Mouse (Mus musculus) hindbrain, embryonic 11.5 days (tissue): ENCODE measurements at regions not wholly inside any gene's neighbourhood (a gene's known extent, or its start where the extent isn't known, plus 50 kb on each side); places are given as distances from the start of the nearest gene placed in this dataset.

Experiments
- ATAC-seq: fragments of 200-750 bp; cut with Nextera tagmentation; 2 replicates; pipeline ENCODE4 v1.8.0; 2017; ENCODE audit warnings: mild to moderate bottlenecking, moderate TSS enrichment, moderate library complexity; ENCODE audit not compliant: low FRiP score
- DNase-seq: peaks from one replicate; pipeline ENCODE4 v3.0.0-alpha.2; 2015; ENCODE audit warnings: low spot score
- H3K27ac ChIP-seq: fragments of 300-500 bp; sonication (generic); 2 replicates; pipeline ENCODE4 v1.5.1; 2014; ENCODE audit warnings: mild to moderate bottlenecking, low read depth, low read length
- H3K27me3 ChIP-seq: fragments of 300-500 bp; sonication (generic); 2 replicates; pipeline ENCODE4 v1.6.1; 2014; ENCODE audit warnings: mild to moderate bottlenecking, low read length, moderate library complexity, mixed read lengths; ENCODE audit not compliant: control insufficient read depth, insufficient read depth
- H3K36me3 ChIP-seq: fragments of 300-500 bp; sonication (generic); 2 replicates; pipeline ENCODE4 v1.6.1; 2014; ENCODE audit warnings: mild to moderate bottlenecking, low read length, moderate library complexity, mixed read lengths; ENCODE audit not compliant: control insufficient read depth, insufficient read depth
- H3K4me1 ChIP-seq: fragments of 300-500 bp; sonication (generic); replicated peaks from 2 replicates; pipeline ENCODE4 v1.6.1; 2014; ENCODE audit warnings: low read length, mixed read lengths; ENCODE audit not compliant: control insufficient read depth, insufficient read depth
- H3K4me2 ChIP-seq: fragments of 300-500 bp; sonication (generic); replicated peaks from 2 replicates; pipeline ENCODE4 v1.6.1; 2014; ENCODE audit warnings: mild to moderate bottlenecking, low read depth, low read length
- H3K4me3 ChIP-seq: fragments of 300-500 bp; sonication (generic); 2 replicates; pipeline ENCODE4 v1.5.1; 2014; ENCODE audit warnings: low read depth, low read length
- H3K9ac ChIP-seq: fragments of 300-500 bp; sonication (generic); 2 replicates; pipeline ENCODE4 v1.6.1; 2014; ENCODE audit warnings: low read depth, low read length
- H3K9me3 ChIP-seq: fragments of 300-500 bp; sonication (generic); 2 replicates; pipeline ENCODE4 v1.6.1; 2016; ENCODE audit warnings: low read length; ENCODE audit not compliant: control insufficient read depth
- WGBS: fragments of 180-500 bp; shearing (Covaris S2); extraction: QIAGEN DNeasy Blood & Tissue Kit; methylation state at CpG from one replicate; pipeline ENCODE4 v1.1.7; 2014; 5-methylcytosine and 5-hydroxymethylcytosine counted together

DNA sequence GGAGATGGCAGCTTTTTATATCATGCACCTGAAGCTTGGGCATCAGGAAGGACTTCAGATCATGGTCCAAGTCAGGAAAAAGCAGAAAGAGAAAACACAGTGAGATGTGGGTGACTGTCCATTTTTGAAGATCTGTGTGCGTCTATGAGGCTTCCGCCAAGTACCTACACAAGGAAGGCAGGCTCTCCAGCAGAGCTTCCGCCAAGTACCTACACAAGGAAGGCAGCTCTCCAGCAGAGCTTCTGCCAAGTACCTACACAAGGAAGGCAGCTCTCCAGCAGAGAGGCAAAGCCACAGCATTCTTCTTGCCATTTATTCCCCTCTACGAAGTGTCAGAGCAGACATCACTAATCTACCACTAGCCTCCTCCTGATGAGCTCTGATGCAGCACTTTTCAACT, 231.1 kb upstream of the Eif4g2 start:
- no peak for DNase-seq
- H3K27me3 ChIP-seq: no peaks in the 10 kb centered on the region
- WGBS: 83% methylated on average over 4 of the region's 4 CpGs

DNA sequence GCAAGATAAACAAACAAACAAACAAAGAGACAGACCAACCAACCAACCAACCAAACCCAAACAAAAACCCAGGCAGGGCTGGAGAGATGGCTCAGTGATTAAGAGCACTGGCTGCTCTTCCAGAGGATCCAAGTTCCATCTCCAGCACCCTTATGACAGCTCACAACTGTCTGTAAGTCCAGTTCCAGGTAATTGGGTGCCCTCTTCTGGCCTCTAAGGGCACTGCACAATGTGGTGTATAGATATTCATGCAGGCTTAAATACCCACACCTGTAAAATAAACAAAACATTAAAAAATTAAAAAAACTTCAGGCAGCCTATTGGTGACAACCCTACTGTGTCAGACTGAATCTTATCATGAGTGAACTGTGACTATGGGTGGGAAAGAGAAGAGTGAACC, 222.4 kb upstream of the Eif4g2 start:
- no peaks in the 10 kb centered on the region for H3K27me3 ChIP-seq
- H3K9ac ChIP-seq: no peak overlapping the region
- no peak overlapping the region for H3K4me2 ChIP-seq
- no peaks in the 10 kb centered on the region for H3K9me3 ChIP-seq
- DNase-seq: no peak
- ATAC-seq: no peak
- H3K27ac ChIP-seq: no peak overlapping the region
- H3K4me1 ChIP-seq: no peaks in the 10 kb centered on the region
- H3K36me3 ChIP-seq: no peaks in the 10 kb centered on the region
- H3K4me3 ChIP-seq: no peak overlapping the region

More for the DNA sequence above, 231.1 kb upstream of the Eif4g2 start:
- no peak overlapping the region for H3K27ac ChIP-seq
- no peak overlapping the region for H3K4me3 ChIP-seq
- H3K4me1 ChIP-seq: no peaks in the 10 kb centered on the region
- H3K36me3 ChIP-seq: no peaks in the 10 kb centered on the region
- ATAC-seq: no peak
- no peak overlapping the region for H3K4me2 ChIP-seq
- no peak overlapping the region for H3K9ac ChIP-seq
- no peaks in the 10 kb centered on the region for H3K9me3 ChIP-seq

DNA sequence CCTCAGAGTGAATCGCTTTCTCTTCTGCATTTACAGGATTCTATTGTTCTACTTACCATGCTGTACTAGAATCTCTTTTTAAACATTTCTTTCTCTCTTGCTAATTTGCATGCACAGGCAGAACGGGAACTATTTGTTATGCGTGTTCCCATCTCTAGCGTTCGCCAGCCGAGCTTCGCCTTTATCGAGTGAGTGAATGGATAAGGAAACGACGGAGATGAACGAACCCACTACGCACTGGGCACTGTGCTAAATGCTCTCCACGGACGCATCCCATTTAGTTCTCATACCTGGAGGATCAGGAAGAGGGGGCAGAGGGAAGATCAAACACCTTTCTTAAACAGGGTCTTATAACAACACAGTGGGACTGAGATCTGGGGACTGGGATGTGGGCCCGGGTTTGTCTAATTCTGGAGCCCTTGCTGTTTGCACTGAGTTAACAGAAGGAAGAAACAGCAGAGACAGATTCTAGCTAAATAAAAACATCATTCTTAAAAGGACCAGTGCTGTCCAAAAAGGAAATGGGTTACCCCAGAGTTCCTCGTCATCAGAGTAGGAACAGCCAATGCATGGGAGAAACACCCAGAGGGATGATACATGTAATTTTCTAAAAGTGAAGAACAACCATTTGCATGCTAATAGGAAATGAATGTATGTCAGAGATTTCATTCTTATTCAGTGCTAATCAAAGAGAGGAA, 219.1 kb upstream of the Eif4g2 start:
- Histone ChIP-seq H3K27me3 (no peaks in the 10 kb centered on the region), H3K9ac (no peak overlapping the region), H3K4me2 (no peak overlapping the region), H3K4me1 (no peaks in the 10 kb centered on the region), H3K9me3 (no peaks in the 10 kb centered on the region), H3K36me3 (no peaks in the 10 kb centered on the region), H3K4me3 (no peak overlapping the region), H3K27ac (no peak overlapping the region)
- WGBS: 55% methylated on average over 16 of the region's 16 CpGs
- DNase-seq (no peak), ATAC-seq (no peak)

DNA sequence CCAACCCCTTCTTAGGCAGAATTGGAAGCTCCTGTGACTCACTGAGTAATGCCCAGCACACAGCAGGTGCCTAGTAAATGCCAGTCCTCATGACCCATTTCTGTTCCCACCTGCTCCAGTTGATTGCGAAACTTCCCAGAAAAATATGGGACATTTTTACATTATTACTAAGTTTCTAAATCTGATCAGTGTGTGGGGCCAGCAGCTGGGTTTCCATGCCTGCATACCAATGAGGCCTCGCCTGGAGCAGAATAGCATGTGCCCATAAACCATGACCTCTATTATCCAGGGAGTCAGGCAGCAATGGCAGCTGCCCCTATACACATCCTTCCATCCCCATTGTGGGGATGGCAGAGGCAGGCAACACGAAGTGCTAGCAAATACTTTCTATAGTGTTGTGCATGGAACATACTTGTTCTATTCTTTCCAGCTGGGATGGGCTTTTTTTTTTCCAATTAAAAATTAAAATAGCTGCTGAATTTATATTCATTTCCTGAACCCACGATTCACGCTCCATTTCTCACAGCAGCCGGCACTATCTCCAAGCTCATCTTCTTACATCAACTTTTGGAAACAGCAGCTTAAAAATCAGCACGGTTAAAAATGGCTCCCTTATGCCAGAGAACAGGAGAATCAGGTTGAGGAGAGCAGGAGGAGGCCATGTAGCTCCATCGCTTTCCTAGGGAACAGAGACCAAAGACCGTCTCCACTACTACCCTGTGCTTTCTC, 214.5 kb upstream of the Eif4g2 start:
- Histone ChIP-seq H3K4me3 (no peak overlapping the region), H3K9ac (no peak overlapping the region), H3K27ac (no peak overlapping the region), H3K9me3 (no peaks in the 10 kb centered on the region), H3K4me2 (no peak overlapping the region), H3K4me1 (no peaks in the 10 kb centered on the region), H3K27me3 (no peaks in the 10 kb centered on the region), H3K36me3 (no peaks in the 10 kb centered on the region)
- ATAC-seq (peak; percentile 83), DNase-seq (peak; percentile 31)
- 65% methylated on average over 9 of the region's 9 CpGs for WGBS

DNA sequence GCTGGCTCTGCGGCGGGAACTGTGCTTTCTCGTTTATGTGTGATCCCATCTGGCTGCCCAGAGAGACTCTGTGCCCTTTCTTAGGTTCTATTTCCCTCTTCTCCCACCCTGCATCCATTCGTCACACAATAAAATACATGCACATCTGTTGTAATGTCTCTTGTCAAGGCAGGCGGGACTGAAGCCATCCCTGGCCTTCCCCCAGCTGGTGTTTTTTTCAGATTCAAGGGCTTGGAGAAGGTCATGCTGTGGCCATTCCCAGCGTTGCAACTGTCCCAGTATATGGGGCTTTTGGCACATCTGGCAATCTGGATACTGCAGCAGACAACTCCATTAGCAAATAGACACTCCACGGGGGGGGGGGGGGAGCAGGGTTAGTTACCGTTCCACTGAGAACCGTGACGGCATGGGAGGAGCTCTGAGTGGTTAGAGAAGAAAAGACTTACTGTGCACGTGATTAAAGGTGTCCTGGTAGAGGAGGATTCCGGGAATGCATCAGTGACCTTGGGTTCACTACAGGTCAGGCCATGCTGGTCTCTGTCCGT, 200.7 kb upstream of the Eif4g2 start:
- Histone ChIP-seq H3K27ac (no peak overlapping the region), H3K36me3 (no peaks in the 10 kb centered on the region), H3K4me2 (no peak overlapping the region; the same call in 1 of the 2 replicates), H3K9ac (no peak overlapping the region), H3K4me1 (peaks cover 7% of the 10 kb centered on the region), H3K27me3 (no peaks in the 10 kb centered on the region), H3K9me3 (no peaks in the 10 kb centered on the region), H3K4me3 (no peak overlapping the region)
- DNase-seq (peak; percentile 17), ATAC-seq (0 out of 2 replicates have a peak, but pooled peaks have one; percentile 35)
- WGBS: 37% methylated on average over 13 of the region's 13 CpGs

DNA sequence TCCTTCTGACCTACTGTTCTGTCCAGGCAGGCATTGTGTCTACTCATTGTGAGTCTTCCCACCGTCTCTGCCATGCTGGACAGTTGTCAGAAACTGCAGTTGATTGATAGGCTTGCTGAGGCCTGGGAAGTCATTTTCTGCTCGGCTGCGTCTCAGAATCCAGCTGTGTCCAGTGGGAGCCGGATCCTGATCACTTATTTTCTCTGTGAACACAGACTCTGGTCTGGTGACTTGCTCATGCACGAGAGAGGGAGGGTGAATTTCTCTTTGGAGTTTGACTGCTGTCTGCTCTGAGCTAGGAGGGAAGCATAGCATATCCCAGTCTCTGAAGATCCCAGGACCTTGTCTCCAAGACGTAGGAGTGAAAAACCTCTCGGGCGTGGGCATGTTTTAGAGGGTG, 199.5 kb upstream of the Eif4g2 start:
- no peak overlapping the region for H3K4me3 ChIP-seq
- WGBS: 45% methylated on average over 8 of the region's 8 CpGs
- no peaks in the 10 kb centered on the region for H3K27me3 ChIP-seq
- no peak overlapping the region for H3K4me2 ChIP-seq
- no peak overlapping the region for H3K27ac ChIP-seq
- DNase-seq: peak; percentile 41
- H3K9me3 ChIP-seq: no peaks in the 10 kb centered on the region
- peaks cover 7% of the 10 kb centered on the region for H3K4me1 ChIP-seq
- peak; percentile 53 for ATAC-seq
- no peaks in the 10 kb centered on the region for H3K36me3 ChIP-seq
- H3K9ac ChIP-seq: no peak overlapping the region

DNA sequence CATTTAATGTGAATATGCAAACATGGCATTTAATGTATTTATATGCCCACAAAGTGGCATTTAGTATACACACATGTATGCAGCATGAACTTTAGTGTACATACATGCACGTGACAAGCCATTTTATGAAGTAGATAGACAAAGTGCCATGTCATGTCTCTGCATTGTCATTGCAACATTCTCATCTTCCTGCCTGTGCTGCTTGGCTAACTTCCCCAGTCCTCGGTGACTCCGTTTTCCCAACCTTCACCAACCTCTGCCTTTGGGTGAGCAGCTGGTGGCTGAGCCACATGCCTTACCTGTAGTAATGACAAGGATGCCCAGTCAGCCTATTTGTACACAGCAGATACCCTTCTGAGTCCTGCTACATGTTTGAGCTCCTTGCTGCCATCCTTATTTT, 194.9 kb upstream of the Eif4g2 start:
- WGBS: 92% methylated on average over 3 of the region's 3 CpGs
- DNase-seq: no peak
- H3K4me3 ChIP-seq: no peak overlapping the region
- H3K9ac ChIP-seq: no peak overlapping the region
- H3K27ac ChIP-seq: no peak overlapping the region
- ATAC-seq: no peak
- peaks cover 2% of the 10 kb centered on the region; the same call in 1 of the 2 replicates for H3K4me1 ChIP-seq
- H3K36me3 ChIP-seq: no peaks in the 10 kb centered on the region
- no peaks in the 10 kb centered on the region for H3K9me3 ChIP-seq
- no peaks in the 10 kb centered on the region for H3K27me3 ChIP-seq
- H3K4me2 ChIP-seq: no peak overlapping the region

DNA sequence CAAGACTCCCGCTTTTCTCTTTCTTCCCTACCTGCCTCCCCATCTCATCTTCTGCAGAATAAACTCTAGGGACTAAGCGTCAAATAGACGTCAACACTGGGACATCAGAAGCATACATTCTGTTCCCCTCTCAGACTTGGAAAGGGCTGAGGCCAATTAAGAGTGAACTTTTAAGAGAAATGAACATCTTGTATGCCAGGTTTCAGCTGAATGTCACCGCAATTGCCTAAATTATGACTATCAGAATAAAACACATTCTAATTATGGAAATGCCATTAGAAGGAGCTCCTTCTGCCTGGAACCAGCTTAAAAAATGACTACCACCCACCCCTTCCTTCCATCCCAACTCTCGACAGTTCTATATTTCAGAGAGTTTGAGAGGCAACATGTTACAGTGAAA, 191.0 kb upstream of the Eif4g2 start:
- no peak overlapping the region for H3K9ac ChIP-seq

DNA sequence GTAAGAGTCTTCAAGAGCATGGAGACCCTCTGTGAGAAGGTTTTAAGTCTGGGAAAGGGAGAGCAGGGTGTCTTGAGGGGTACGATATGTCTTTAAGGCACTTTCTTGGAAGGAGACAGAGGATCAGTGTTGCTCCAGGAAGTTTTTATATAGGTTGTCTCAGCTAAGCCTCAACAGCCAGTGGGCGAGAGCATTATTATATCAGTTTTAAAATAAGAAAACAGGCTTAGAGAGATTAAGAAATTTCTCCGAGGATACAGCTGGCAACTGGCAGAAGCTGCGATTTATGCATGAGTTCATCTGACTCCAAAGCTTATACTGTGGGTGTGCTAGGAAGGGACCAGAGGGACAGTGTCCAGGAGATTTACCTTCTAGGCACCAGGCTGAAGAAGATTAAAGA, 188.0 kb upstream of the Eif4g2 start:
- Histone ChIP-seq H3K9ac (no peak overlapping the region), H3K4me1 (no peaks in the 10 kb centered on the region), H3K27ac (no peak overlapping the region), H3K36me3 (no peaks in the 10 kb centered on the region), H3K27me3 (no peaks in the 10 kb centered on the region), H3K4me3 (no peak overlapping the region), H3K9me3 (no peaks in the 10 kb centered on the region), H3K4me2 (no peak overlapping the region)
- ATAC-seq (no peak), DNase-seq (no peak)
- 90% methylated on average over 4 of the region's 4 CpGs for WGBS

More for the DNA sequence above, 191.0 kb upstream of the Eif4g2 start:
- no peak for DNase-seq
- Histone ChIP-seq H3K4me1 (no peaks in the 10 kb centered on the region), H3K27me3 (no peaks in the 10 kb centered on the region), H3K4me3 (no peak overlapping the region), H3K9me3 (no peaks in the 10 kb centered on the region), H3K27ac (no peak overlapping the region), H3K36me3 (no peaks in the 10 kb centered on the region), H3K4me2 (no peak overlapping the region)
- ATAC-seq: no peak
- 92% methylated on average over 5 of the region's 5 CpGs for WGBS
